Mouse (Mus musculus): ENCODE data around the gene Exoc6. TPM values are rescaled to one million over a fixed set of nuclear protein-coding genes. Genes with fewer than 3 reads are reported as not detected.
A peak's percentile ranks its signal among the peaks of the same experiment; 100 is the strongest.

The Exoc6 gene
- polyA plus RNA-seq, 2 experiments = 17.3 to 31.6 TPM

DNA sequence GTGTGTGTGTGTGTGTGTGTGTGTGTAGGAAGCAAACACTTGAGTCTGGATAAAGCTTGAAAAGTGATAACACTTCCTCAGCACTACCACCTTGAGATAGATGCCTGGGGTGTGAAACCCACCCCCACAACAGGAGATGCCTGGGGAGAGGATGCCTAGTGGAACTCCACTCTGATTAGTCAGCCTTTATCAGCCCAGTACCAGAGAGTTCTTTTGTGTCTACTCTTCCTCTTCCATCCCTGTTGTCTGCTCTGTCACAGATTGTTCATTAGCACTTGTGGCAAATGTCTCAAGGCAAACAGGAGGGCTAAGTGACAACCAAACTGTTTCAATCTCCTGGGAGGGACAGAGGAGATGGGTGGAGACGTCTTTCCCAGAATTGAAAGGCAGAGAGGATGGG, 168.9 kb downstream of the Exoc6 start:
- ATAC-seq (ENCODE audit: insufficient read depth) (no peak), DNase-seq (ENCODE audit: low read depth in 3 of 3, low spot score in 3 of 3) (no peak)
- no peaks in the 10 kb centered on the region for H3K4me1 ChIP-seq (replicated peaks; ENCODE audit: control insufficient read depth in 2 of 2, insufficient read depth in 2 of 2, low read length in 1 of 2)
- no peaks in the 10 kb centered on the region for H3K36me3 ChIP-seq (replicated peaks; ENCODE audit: control insufficient read depth, insufficient read depth, low read depth)
- no peaks in the 10 kb centered on the region for H3K27me3 ChIP-seq (ENCODE audit: control insufficient read depth, insufficient read depth, low read length)
- WGBS (ENCODE audit: insufficient replicate concordance) = 24% methylated on average over 1 of the region's 1 CpGs
- no peak overlapping the region for H3K9ac ChIP-seq (replicated peaks)
- TF ChIP-seq EP300 (IDR thresholded peaks at IDR 0.05; ENCODE audit: low read depth) (no peak), CTCF (IDR thresholded peaks at IDR 0.05; ENCODE audit: low read depth) (no peak)
- no peak overlapping the region for H3K4me3 ChIP-seq (ENCODE audit: insufficient read depth in 1 of 2, low read depth in 2 of 2, low read length in 2 of 2)
- H3K4me2 ChIP-seq (ENCODE audit: low read depth) = no peak overlapping the region
- H3K27ac ChIP-seq = no peak overlapping the region
- no peaks in the 10 kb centered on the region for H3K9me3 ChIP-seq (ENCODE audit: control insufficient read depth, low read length)

GRCm38 (mm10) chr19:37724591-37724990, 174.4 kb downstream of the Exoc6 start:
- Histone ChIP-seq H3K4me1 (replicated peaks; ENCODE audit: control insufficient read depth in 2 of 2, insufficient read depth in 2 of 2, low read length in 1 of 2) (no peaks in the 10 kb centered on the region), H3K4me2 (ENCODE audit: low read depth) (no peak overlapping the region), H3K27me3 (ENCODE audit: control insufficient read depth, insufficient read depth, low read length) (no peaks in the 10 kb centered on the region), H3K36me3 (replicated peaks; ENCODE audit: control insufficient read depth, insufficient read depth, low read depth) (no peaks in the 10 kb centered on the region), H3K9me3 (ENCODE audit: control insufficient read depth, low read length) (no peaks in the 10 kb centered on the region), H3K4me3 (ENCODE audit: insufficient read depth in 1 of 2, low read depth in 2 of 2, low read length in 2 of 2) (no peak overlapping the region), H3K9ac (replicated peaks) (no peak overlapping the region), H3K27ac (no peak overlapping the region)
- no peak for ATAC-seq (ENCODE audit: insufficient read depth)
- whole genome bisulfite sequencing (ENCODE audit: insufficient replicate concordance) = 78% methylated on average over 5 of the region's 5 CpGs
- 0 out of 2 replicates have a peak, but pooled peaks have one; percentile 21 for TF ChIP-seq CTCF (IDR thresholded peaks at IDR 0.05; ENCODE audit: low read depth)
- TF ChIP-seq EP300 (IDR thresholded peaks at IDR 0.05; ENCODE audit: low read depth) = no peak
- no peak for DNase-seq (ENCODE audit: low read depth in 3 of 3, low spot score in 3 of 3)

GRCm38 (mm10) chr19:37726585-37726984, 176.4 kb downstream of the Exoc6 start:
- no peak overlapping the region for H3K9ac ChIP-seq (replicated peaks)
- H3K4me3 ChIP-seq (ENCODE audit: insufficient read depth in 1 of 2, low read depth in 2 of 2, low read length in 2 of 2) = no peak overlapping the region
- H3K27ac ChIP-seq = no peak overlapping the region
- 70% methylated on average over 7 of the region's 7 CpGs for WGBS (ENCODE audit: insufficient replicate concordance)
- ATAC-seq (ENCODE audit: insufficient read depth) (no peak), DNase-seq (ENCODE audit: low read depth in 3 of 3, low spot score in 3 of 3) (no peak)
- no peaks in the 10 kb centered on the region for H3K27me3 ChIP-seq (ENCODE audit: control insufficient read depth, insufficient read depth, low read length)
- TF ChIP-seq EP300 (IDR thresholded peaks at IDR 0.05; ENCODE audit: low read depth) (no peak), CTCF (IDR thresholded peaks at IDR 0.05; ENCODE audit: low read depth) (no peak)
- H3K4me2 ChIP-seq (ENCODE audit: low read depth) = no peak overlapping the region
- H3K36me3 ChIP-seq (replicated peaks; ENCODE audit: control insufficient read depth, insufficient read depth, low read depth) = no peaks in the 10 kb centered on the region
- no peaks in the 10 kb centered on the region for H3K9me3 ChIP-seq (ENCODE audit: control insufficient read depth, low read length)
- H3K4me1 ChIP-seq (replicated peaks; ENCODE audit: control insufficient read depth in 2 of 2, insufficient read depth in 2 of 2, low read length in 1 of 2) = no peaks in the 10 kb centered on the region

DNA sequence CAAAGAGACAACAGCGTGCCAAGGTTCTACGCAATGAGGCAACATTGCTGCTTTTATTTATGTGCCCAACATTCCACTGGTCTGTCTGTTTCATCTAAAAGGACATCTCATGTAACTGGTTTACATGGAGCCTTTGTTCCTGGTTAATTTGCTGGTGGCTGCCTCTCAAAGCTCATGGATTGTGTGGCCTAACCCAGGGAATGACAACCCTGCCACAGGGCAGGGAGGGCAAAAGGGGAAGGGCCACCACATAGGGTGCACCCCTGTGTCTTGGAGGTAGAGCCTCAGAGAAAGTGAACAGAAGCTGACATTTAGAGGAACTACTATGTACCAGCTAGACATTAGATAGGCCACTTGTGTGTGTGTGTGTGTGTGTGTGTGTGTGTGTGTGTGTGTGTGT, 177.1 kb downstream of the Exoc6 start:
- Histone ChIP-seq H3K36me3 (replicated peaks; ENCODE audit: control insufficient read depth, insufficient read depth, low read depth) (no peaks in the 10 kb centered on the region), H3K4me2 (ENCODE audit: low read depth) (no peak overlapping the region), H3K9ac (replicated peaks) (no peak overlapping the region), H3K4me3 (ENCODE audit: insufficient read depth in 1 of 2, low read depth in 2 of 2, low read length in 2 of 2) (no peak overlapping the region), H3K9me3 (ENCODE audit: control insufficient read depth, low read length) (no peaks in the 10 kb centered on the region), H3K27me3 (ENCODE audit: control insufficient read depth, insufficient read depth, low read length) (no peaks in the 10 kb centered on the region), H3K27ac (no peak overlapping the region), H3K4me1 (replicated peaks; ENCODE audit: control insufficient read depth in 2 of 2, insufficient read depth in 2 of 2, low read length in 1 of 2) (no peaks in the 10 kb centered on the region)
- ATAC-seq (ENCODE audit: insufficient read depth) = no peak
- no peak for DNase-seq (ENCODE audit: low read depth in 3 of 3, low spot score in 3 of 3)
- TF ChIP-seq CTCF (IDR thresholded peaks at IDR 0.05; ENCODE audit: low read depth) (no peak), EP300 (IDR thresholded peaks at IDR 0.05; ENCODE audit: low read depth) (no peak)
- 80% methylated on average over 2 of the region's 2 CpGs for WGBS (ENCODE audit: insufficient replicate concordance)

Other genes with a start within 250 kb of the Exoc6 start
- gene Ide, start 212.6 kb upstream of the Exoc6 start, polyA plus RNA-seq (2012; rRNA removed) = 10.0 and 10.6 TPM in 2 replicates
- gene Ide, start 212.6 kb upstream of the Exoc6 start, polyA plus RNA-seq (2014; fragmentation: Nextera tagmentation; extraction: Ambion mirVana) = 31.0 and 31.3 TPM in 2 replicates
- gene Kif11, start 174.0 kb upstream of the Exoc6 start, polyA plus RNA-seq (2012; rRNA removed) = 23.0 and 35.8 TPM in 2 replicates
- gene Kif11, start 174.0 kb upstream of the Exoc6 start, polyA plus RNA-seq (2014; fragmentation: Nextera tagmentation; extraction: Ambion mirVana) = 53.2 and 55.6 TPM in 2 replicates
- 10.3 and 10.4 TPM in 2 replicates for gene Hhex, start 115.6 kb upstream of the Exoc6 start, polyA plus RNA-seq (2012; rRNA removed)
- 13.5 and 14.0 TPM in 2 replicates for gene Hhex, start 115.6 kb upstream of the Exoc6 start, polyA plus RNA-seq (2014; fragmentation: Nextera tagmentation; extraction: Ambion mirVana)
- gene Cyp26c1, start 135.2 kb downstream of the Exoc6 start, polyA plus RNA-seq (2012; rRNA removed) = 0.01 and 0.03 TPM in 2 replicates
- gene Cyp26c1, start 135.2 kb downstream of the Exoc6 start, polyA plus RNA-seq (2014; fragmentation: Nextera tagmentation; extraction: Ambion mirVana) = not detected in 2 replicates
- gene Cyp26a1, start 147.4 kb downstream of the Exoc6 start, polyA plus RNA-seq (2012; rRNA removed) = 0.16 TPM in 2 replicates
- gene Cyp26a1, start 147.4 kb downstream of the Exoc6 start, polyA plus RNA-seq (2014; fragmentation: Nextera tagmentation; extraction: Ambion mirVana) = 0.10 TPM in 1 of 2 replicates, not detected in the other